21 mouse cellular contexts compared by ENCODE assay signal in genomic region chr15:81313928-81314327, GRCm38 (mm10). TPM values are rescaled to one million over a fixed set of nuclear protein-coding genes. Genes with fewer than 3 reads are reported as not detected.
DNase-seq lines count a peak whose midpoint lies in the region; ATAC-seq and TF ChIP-seq lines count a peak whose summit lies in the region.
"Had no signal": no experiment of that assay in that cellular context is flagged by ENCODE, and none has a peak within 500 bp of the region (broad histone marks: within the 10 kb centered on the region; RNA-seq: fewer than 3 reads in every experiment).

No protein-coding gene starts in this region.

- H3K27ac ChIP-seq in intestine, embryonic 15.5 days: no peak overlapping the region
- H3K27ac ChIP-seq in intestine, embryonic 16.5 days (ENCODE audit: low read length): no peak overlapping the region
- H3K27ac ChIP-seq in midbrain, postnatal 0 days (ENCODE audit: low read depth, low read length): no peak overlapping the region
- H3K27ac ChIP-seq in midbrain, embryonic 16.5 days (ENCODE audit: low read length): no peak overlapping the region
- H3K27ac ChIP-seq in intestine, postnatal 0 days (ENCODE audit: low read depth, low read length): no peak overlapping the region
- H3K27ac ChIP-seq: forebrain, embryonic 10.5 days; forebrain, embryonic 13.5 days; hindbrain, embryonic 10.5 days; hindbrain, embryonic 14.5 days had no signal

- 0 out of 2 replicates have a peak, but pooled peaks have one; percentile 28 for ATAC-seq in intestine, embryonic 15.5 days
- no peak; the same call in 1 of the 2 replicates for ATAC-seq in intestine, embryonic 16.5 days
- no peak for ATAC-seq in midbrain, postnatal 0 days (ENCODE audit: low FRiP score)
- ATAC-seq in midbrain, embryonic 16.5 days: no peak
- 0 out of 2 replicates have a peak, but pooled peaks have one; percentile 31 for ATAC-seq in intestine, postnatal 0 days
- ATAC-seq: CD4-positive, CD25-positive, alpha-beta regulatory T cell, adult 4 months; forebrain, embryonic 13.5 days; forebrain, embryonic 16.5 days had no signal

- no peak overlapping the region for H3K4me2 ChIP-seq in intestine, embryonic 15.5 days (replicated peaks)
- no peak overlapping the region for H3K4me2 ChIP-seq in intestine, embryonic 16.5 days (ENCODE audit: low read depth, low read length)
- no peak overlapping the region for H3K4me2 ChIP-seq in midbrain, postnatal 0 days (ENCODE audit: low read depth, low read length, poor library complexity, severe bottlenecking)
- no peak overlapping the region for H3K4me2 ChIP-seq in midbrain, embryonic 16.5 days (ENCODE audit: low read length)
- H3K4me2 ChIP-seq in intestine, postnatal 0 days (replicated peaks; ENCODE audit: low read depth): no peak overlapping the region
- H3K4me2 ChIP-seq: forebrain, embryonic 13.5 days; heart, embryonic 11.5 days; hindbrain, embryonic 14.5 days had no signal

- no peak overlapping the region for H3K4me3 ChIP-seq in intestine, embryonic 15.5 days (replicated peaks)
- H3K4me3 ChIP-seq in intestine, embryonic 16.5 days (ENCODE audit: low read length): no peak overlapping the region
- H3K4me3 ChIP-seq in midbrain, postnatal 0 days (ENCODE audit: low read depth, low read length): no peak overlapping the region
- H3K4me3 ChIP-seq in midbrain, embryonic 16.5 days (ENCODE audit: low read depth, low read length): no peak overlapping the region
- no peak overlapping the region for H3K4me3 ChIP-seq in intestine, postnatal 0 days (ENCODE audit: low read depth, low read length)
- H3K4me3 ChIP-seq: forebrain, embryonic 10.5 days; forebrain, embryonic 13.5 days; hindbrain, embryonic 10.5 days had no signal

- no peaks in the 10 kb centered on the region for H3K27me3 ChIP-seq in intestine, embryonic 15.5 days (replicated peaks)
- H3K27me3 ChIP-seq in intestine, embryonic 16.5 days (replicated peaks; ENCODE audit: control insufficient read depth, insufficient read depth, low read length): no peaks in the 10 kb centered on the region
- no peaks in the 10 kb centered on the region for H3K27me3 ChIP-seq in midbrain, postnatal 0 days (ENCODE audit: insufficient read depth, low read length)
- no peaks in the 10 kb centered on the region for H3K27me3 ChIP-seq in midbrain, embryonic 16.5 days (ENCODE audit: control insufficient read depth, insufficient read depth, low read depth, low read length)
- no peaks in the 10 kb centered on the region for H3K27me3 ChIP-seq in intestine, postnatal 0 days (replicated peaks; ENCODE audit: control insufficient read depth, insufficient read depth, low read length)
- H3K27me3 ChIP-seq: forebrain, embryonic 13.5 days had no signal

- DNase-seq in midbrain, postnatal 0 days (ENCODE audit: low spot score): no peak
- no peak for DNase-seq in liver
- DNase-seq in heart, postnatal 4 days: no peak
- DNase-seq: adrenal gland, postnatal 10 days; adrenal gland, postnatal 36 days; cerebellum, adult 18-20 months; cerebellum, adult 9-10 months; cerebellum, postnatal 14 days; gastrocnemius, postnatal 10 days; heart, adult 11 months had no signal

- H3K9ac ChIP-seq in intestine, embryonic 15.5 days: no peak overlapping the region
- H3K9ac ChIP-seq in intestine, embryonic 16.5 days (ENCODE audit: low read depth, low read length): no peak overlapping the region
- no peak overlapping the region for H3K9ac ChIP-seq in midbrain, postnatal 0 days (replicated peaks; ENCODE audit: low read length, poor library complexity, severe bottlenecking)
- H3K9ac ChIP-seq in midbrain, embryonic 16.5 days (ENCODE audit: low read depth, low read length): no peak overlapping the region
- no peak overlapping the region for H3K9ac ChIP-seq in intestine, postnatal 0 days (ENCODE audit: low read depth, low read length)
- H3K9ac ChIP-seq: forebrain, embryonic 13.5 days; hindbrain, embryonic 14.5 days had no signal

- H3K4me1 ChIP-seq in intestine, embryonic 15.5 days (replicated peaks): no peaks in the 10 kb centered on the region
- H3K4me1 ChIP-seq in intestine, embryonic 16.5 days (ENCODE audit: control insufficient read depth, insufficient read depth, low read length): peaks cover 2% of the 10 kb centered on the region; the same call in 1 of the 2 replicates
- no peaks in the 10 kb centered on the region for H3K4me1 ChIP-seq in midbrain, postnatal 0 days (ENCODE audit: insufficient read depth, low read length)
- no peaks in the 10 kb centered on the region for H3K4me1 ChIP-seq in midbrain, embryonic 16.5 days (ENCODE audit: control insufficient read depth, insufficient read depth, low read length)
- no peaks in the 10 kb centered on the region for H3K4me1 ChIP-seq in intestine, postnatal 0 days (replicated peaks; ENCODE audit: control insufficient read depth, insufficient read depth, low read length)
- H3K4me1 ChIP-seq: forebrain, embryonic 13.5 days; hindbrain, embryonic 10.5 days had no signal

- WGBS in intestine, embryonic 15.5 days: 83% methylated on average over 3 of the region's 3 CpGs
- 81% methylated on average over 3 of the region's 3 CpGs for WGBS in intestine, embryonic 16.5 days
- WGBS in midbrain, postnatal 0 days: 95% methylated on average over 3 of the region's 3 CpGs
- WGBS in midbrain, embryonic 16.5 days: 99% methylated on average over 3 of the region's 3 CpGs
- WGBS in intestine, postnatal 0 days: 77% methylated on average over 3 of the region's 3 CpGs

- H3K36me3 ChIP-seq in intestine, embryonic 15.5 days: peaks cover 3% of the 10 kb centered on the region; the same call in 1 of the 2 replicates
- peaks cover 7% of the 10 kb centered on the region; the same call in 1 of the 2 replicates for H3K36me3 ChIP-seq in intestine, embryonic 16.5 days (ENCODE audit: control insufficient read depth, insufficient read depth, low read length)
- peaks cover 8% of the 10 kb centered on the region; the same call in 1 of the 2 replicates for H3K36me3 ChIP-seq in midbrain, postnatal 0 days (ENCODE audit: insufficient read depth, low read length)
- H3K36me3 ChIP-seq in midbrain, embryonic 16.5 days (ENCODE audit: control insufficient read depth, insufficient read depth, low read length): peaks cover 11% of the 10 kb centered on the region; the same call in 1 of the 2 replicates
- H3K36me3 ChIP-seq in intestine, postnatal 0 days (ENCODE audit: control insufficient read depth, insufficient read depth): peaks cover 4% of the 10 kb centered on the region; the same call in 1 of the 2 replicates

- no peaks in the 10 kb centered on the region for H3K9me3 ChIP-seq in intestine, embryonic 15.5 days
- no peaks in the 10 kb centered on the region for H3K9me3 ChIP-seq in intestine, embryonic 16.5 days (ENCODE audit: control insufficient read depth, low read length)
- H3K9me3 ChIP-seq in midbrain, postnatal 0 days (ENCODE audit: low read length): no peaks in the 10 kb centered on the region
- no peaks in the 10 kb centered on the region; the same call in 1 of the 2 replicates for H3K9me3 ChIP-seq in midbrain, embryonic 16.5 days (replicated peaks; ENCODE audit: control insufficient read depth, low read length, poor library complexity, severe bottlenecking)
- 0 out of 2 replicates have a peak, but pooled peaks cover 3% of the 10 kb centered on the region for H3K9me3 ChIP-seq in intestine, postnatal 0 days (ENCODE audit: control insufficient read depth)
- H3K9me3 ChIP-seq: forebrain, embryonic 13.5 days had no signal

- TF ChIP-seq CTCF in midbrain, postnatal 0 days (IDR thresholded peaks at IDR 0.05): peak; percentile 33
- 0 out of 2 replicates have a peak, but pooled peaks have one; percentile 11 for TF ChIP-seq CTCF in intestine, postnatal 0 days (IDR thresholded peaks at IDR 0.05; ENCODE audit: low read depth)

RNA-seq across cellular contexts. Expression of gene Slc25a17, which starts 46.7 kb away (rescaled TPM):
- 69.5 and 71.8 TPM in 2 replicates for polyA plus RNA-seq in intestine, embryonic 15.5 days (2015; fragmentation: Nextera tagmentation; extraction: Ambion mirVana)
- 61.7 and 67.4 TPM in 2 replicates for polyA plus RNA-seq in intestine, embryonic 16.5 days (2015; fragmentation: Nextera tagmentation; extraction: Ambion mirVana)
- total RNA-seq in midbrain, postnatal 0 days (2014; rRNA removed): 74.4 and 77.4 TPM in 2 replicates
- polyA plus RNA-seq in midbrain, postnatal 0 days (2015; fragmentation: Nextera tagmentation; extraction: Ambion mirVana): 121 and 123 TPM in 2 replicates
- 136 and 141 TPM in 2 replicates for polyA plus RNA-seq in midbrain, embryonic 16.5 days (2015; fragmentation: Nextera tagmentation; extraction: Ambion mirVana)
- polyA plus RNA-seq in intestine, postnatal 0 days (2015; fragmentation: Nextera tagmentation; extraction: Ambion mirVana): 30.6 and 33.2 TPM in 2 replicates
- total RNA-seq in heart, postnatal 4 days (2021): 10 to 100 TPM; 31.9 to 32.8 TPM

Comparison
In these comparisons a context has a peak if more than half of its experiments do, and no peak if none do; other contexts are left out.
1. ATAC-seq: peak in intestine, embryonic 15.5 days (single experiment) and intestine, postnatal 0 days (single experiment); none in intestine, embryonic 16.5 days (single experiment), midbrain, postnatal 0 days (single experiment) and midbrain, embryonic 16.5 days (single experiment).